Mouse (Mus musculus) forelimb bud, embryonic 11.5 days (tissue): ENCODE measurements around the gene Arsj.
A peak's percentile ranks its signal among the peaks of the same experiment; 100 is the strongest.

Source experiments
- DNase-seq: peaks from one replicate; pipeline ENCODE4 v3.0.0-alpha.2; 2012; ENCODE audit warnings: low read depth, low spot score

The Arsj gene

DNA sequence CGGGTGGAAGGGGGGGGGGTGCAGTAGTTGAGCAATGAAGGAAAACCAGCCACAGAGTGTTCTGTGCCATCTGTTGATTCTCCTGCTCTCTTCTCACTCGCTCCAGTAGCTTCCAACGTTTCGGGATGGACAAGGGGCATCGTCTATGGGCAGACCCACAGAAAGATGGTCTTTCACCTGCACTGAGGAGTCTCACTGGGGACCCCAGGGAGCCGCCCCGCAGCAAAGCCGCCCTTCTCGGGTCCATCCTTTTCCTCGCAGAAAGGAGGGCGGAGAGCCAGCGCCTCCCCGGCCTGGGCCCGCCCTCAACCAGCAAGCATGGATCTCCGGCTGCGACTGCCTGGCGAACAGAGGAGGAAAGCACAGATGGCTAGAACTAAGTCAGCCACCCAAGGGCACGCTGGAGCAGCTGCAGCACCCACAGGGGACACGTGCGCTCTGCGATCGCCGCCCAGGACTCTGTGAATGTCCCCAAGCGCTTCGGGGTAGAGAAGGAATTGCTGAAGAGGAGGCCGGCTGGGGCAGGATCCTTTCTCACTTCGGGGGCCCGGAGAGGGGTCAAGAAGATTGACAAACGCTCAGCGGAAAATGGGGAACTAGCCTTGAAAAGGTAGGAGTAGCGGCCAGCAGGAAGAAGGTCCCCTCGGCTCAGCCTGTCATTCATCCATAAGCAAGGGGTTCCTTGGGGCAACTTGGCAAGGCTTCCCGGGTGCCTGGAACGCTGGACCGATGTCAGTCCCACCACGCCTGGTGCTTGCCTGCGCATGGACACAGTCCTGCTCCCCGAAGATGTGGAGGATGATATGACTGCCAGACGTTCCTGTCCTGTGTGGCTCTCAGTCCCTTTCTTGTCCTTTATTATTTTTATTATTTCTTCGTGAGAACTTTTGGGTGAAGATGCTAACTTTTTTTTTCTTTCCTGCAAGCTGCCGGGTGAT is at the start of gene Arsj:
TSS of gene Arsj (plus strand) at position 117 of the 938 bp plus-strand sequence.
- DNase-seq = peak; percentile 35

GRCm38 (mm10) chr3:126324872-126325498 is 38.5 kb upstream of the Arsj start:
- peak; percentile 56 for DNase-seq

- peak; percentile 5 for DNase-seq
Measured at GRCm38 (mm10) chr3:126325891-126326627, 37.4 kb upstream of the Arsj start.

DNA sequence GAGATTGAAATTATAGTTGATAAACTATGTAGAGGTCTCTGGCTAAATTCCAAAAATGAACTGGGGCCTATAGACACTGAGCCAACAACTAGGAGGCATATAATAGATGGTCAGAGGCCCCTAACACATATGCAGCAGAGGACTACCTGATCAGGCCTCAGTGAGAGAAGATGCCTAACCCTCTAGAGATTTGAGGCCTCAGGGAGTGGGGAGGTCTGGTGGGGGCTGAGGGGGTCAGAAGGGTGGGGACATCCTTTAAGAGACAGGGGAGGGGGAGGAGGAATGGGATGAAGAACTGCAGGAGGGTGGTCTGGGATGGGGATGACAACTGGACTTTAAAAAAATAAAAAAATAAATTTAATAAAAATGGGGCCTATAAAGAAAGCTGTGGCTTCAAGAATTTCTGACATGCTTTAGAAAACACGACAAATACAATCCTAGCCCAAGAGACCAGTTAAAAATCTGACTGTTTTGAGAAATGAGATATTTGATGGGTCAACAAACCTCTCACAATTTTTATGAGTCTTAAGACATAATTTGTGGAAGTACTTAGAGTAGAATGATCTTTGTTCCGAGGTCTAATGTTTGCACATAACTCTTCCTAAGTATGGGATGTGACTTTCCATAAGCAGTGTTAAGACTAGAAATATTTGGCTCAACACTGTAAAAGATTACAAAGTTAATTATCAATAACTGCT is 36.7 kb upstream of the Arsj start:
- DNase-seq = no peak

- DNase-seq = no peak
Measured at GRCm38 (mm10) chr3:126335329-126335728, 28.2 kb upstream of the Arsj start.

DNA sequence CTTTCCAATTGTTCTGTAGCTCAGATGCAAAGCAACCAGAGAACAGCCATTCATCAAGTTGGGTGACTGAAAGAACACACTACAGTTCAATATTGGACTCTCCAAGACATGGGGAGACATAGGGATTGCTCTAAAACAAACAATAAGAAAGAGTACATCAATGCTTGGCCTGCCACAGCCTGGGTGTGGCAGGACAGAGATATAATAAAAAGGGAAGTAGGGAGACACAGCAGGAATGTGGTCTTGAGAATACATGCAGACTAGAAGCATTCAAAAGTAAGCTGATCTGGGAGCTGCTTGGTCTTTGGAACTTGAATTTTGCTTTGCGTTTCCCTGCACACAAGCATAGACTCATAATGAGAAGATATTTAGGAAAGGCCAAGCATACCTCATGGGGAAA is 18.7 kb upstream of the Arsj start:
- DNase-seq = no peak

GRCm38 (mm10) chr3:126359760-126360159 is 3.7 kb upstream of the Arsj start:
- DNase-seq = peak; percentile 52

GRCm38 (mm10) chr3:126362392-126362791 is 1.1 kb upstream of the Arsj start:
- no peak for DNase-seq

GRCm38 (mm10) chr3:126362931-126363525 is 456 bp upstream of the Arsj start:
- DNase-seq = no peak

DNA sequence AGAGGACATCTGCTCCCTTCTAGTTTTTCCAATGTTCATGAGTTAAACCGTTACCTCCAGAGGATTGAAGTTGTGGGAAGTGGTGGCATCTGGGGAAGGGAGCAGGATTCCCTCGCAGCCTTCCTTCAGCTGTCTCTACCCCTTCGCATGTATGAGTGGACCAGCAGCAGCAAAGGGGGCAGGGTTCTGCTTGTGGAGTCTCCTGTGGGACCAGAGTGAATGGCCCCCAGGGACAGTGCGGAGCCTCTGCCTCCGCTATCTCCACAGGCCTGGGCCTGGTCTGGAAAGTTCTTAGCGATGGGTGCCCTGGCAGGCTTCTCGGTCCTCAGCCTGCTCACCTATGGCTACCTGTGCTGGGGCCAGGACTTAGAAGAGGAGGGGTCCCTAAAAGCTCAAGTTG is 1.1 kb downstream of the Arsj start:
- DNase-seq = no peak

- no peak for DNase-seq
Measured at GRCm38 (mm10) chr3:126370571-126370970, 7.1 kb downstream of the Arsj start.

DNA sequence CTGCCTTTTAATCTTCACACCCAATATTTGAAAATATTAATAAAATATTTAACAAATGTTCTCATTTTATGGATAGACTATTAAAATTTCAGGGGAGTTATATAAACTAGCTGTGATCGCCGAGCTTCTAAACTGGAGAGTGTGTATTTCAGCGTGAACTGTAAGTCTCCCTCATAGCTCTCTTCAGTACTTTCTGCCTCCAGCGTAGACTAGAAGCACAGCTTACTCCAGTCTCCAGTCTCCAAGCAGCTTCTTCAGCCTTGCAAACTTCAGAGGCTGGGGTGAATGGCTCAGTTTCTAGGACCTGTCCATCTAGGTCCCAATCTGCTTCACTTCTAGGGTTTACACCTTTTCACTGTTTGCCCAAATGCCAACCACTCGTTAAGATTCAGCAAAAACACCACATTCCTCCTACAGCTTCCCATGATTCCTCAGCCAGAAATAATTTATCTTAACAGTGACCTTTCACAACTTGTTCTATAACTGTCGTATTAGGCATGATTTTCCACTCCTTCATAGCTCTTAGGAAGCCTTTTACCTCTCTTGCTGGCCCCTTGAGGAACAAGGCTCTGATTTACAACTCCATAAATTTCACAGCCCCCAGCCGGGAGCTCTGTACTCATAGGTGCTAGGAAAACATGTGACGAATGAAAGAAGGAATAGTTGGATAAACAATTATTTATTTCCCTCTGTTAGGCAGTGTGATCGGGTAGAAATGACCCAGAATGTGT is 9.5 kb downstream of the Arsj start:
- DNase-seq = peak; percentile 68

- DNase-seq = no peak
Measured at GRCm38 (mm10) chr3:126373721-126374120, 10.2 kb downstream of the Arsj start.

DNA sequence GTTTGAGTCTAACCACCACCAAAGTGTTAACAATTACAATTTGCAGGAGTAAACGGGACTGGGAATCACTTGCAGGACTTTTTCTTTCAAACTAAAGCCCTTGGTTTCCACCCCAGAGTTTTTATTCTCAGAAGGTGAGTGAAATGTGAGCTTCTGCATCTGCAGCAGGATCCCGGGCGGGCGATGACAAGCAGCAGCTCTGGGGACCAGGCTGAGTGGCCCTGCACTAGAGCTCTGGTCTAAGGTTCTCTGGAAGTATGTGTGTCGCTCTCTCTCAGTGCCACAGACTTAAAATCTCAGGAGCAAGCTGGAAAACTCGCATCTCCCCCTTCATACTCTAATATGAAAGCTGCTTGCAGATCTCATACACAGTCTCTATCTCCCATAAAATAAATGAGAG is 15.8 kb downstream of the Arsj start:
- no peak for DNase-seq

- DNase-seq = no peak
Measured at GRCm38 (mm10) chr3:126379702-126380101, 16.2 kb downstream of the Arsj start.

- DNase-seq = no peak
Measured at GRCm38 (mm10) chr3:126383276-126383675, 19.8 kb downstream of the Arsj start.

DNA sequence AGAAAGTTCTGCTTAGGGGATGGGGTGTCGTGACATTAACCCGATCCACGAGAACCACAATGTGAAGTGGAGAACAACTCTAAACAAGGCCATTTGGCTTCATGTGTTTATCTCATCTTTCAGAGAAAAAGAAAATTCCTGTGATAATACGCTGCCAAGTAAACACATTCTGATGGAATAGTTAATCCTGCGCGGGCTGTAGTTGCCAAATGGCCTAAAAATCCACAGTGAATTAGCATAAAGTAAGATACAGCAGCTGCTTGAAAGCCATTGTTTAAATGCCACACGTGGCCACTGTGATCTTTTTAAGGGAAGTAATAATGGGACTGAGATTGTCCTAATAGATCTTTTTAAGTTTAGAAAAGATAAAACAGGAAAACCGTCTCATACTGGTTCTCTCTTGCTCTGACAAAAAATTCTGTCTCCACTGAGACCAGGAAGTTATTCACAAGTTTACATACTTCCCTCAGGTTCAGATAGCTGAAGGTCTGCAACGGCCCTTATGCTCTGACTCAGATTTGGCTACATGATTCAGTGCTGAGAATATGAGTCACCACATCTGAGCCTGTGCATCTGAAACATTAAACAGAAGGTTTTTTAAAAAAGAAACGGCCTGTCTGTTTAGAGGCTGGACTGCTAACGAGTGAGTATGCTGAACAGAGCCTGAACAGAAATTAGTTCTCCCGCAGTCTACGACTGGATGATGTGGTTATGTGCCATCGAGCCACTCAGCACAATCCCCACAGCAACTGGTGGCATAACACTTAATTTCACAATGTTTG is 21.4 kb downstream of the Arsj start:
- DNase-seq = no peak

- no peak for DNase-seq
Measured at GRCm38 (mm10) chr3:126397451-126397850, 34.0 kb downstream of the Arsj start.

GRCm38 (mm10) chr3:126397985-126398630 is 34.6 kb downstream of the Arsj start:
- DNase-seq = no peak
